Mouse (Mus musculus): Measurements from ENCODE around the gene Alg12.
A peak's percentile ranks its signal among the peaks of the same experiment; 100 is the strongest.

Alg12 gene

GRCm38 (mm10) chr15:88854969-88855830 lies 36.1 kb upstream of the Alg12 start:
- DNase-seq (ENCODE audit: inconsistent age in 2 of 2, low spot score in 1 of 2): peak in 1 of 2 experiments; percentile 58

GRCm38 (mm10) chr15:88854119-88854968 lies 35.2 kb upstream of the Alg12 start:
- peak in 1 of 2 experiments; percentile 73 for DNase-seq (ENCODE audit: inconsistent age in 2 of 2, low spot score in 1 of 2)

GRCm38 (mm10) chr15:88853106-88853505 lies 34.0 kb upstream of the Alg12 start:
- no peak for DNase-seq (ENCODE audit: inconsistent age in 2 of 2, low spot score in 1 of 2)

GRCm38 (mm10) chr15:88851507-88852149 lies 32.5 kb upstream of the Alg12 start:
- DNase-seq (ENCODE audit: inconsistent age in 2 of 2, low spot score in 1 of 2): no peak

- peak in 1 of 2 experiments; percentile 49 for DNase-seq (ENCODE audit: inconsistent age in 2 of 2, low spot score in 1 of 2)
These were observed 32.0 kb upstream of the Alg12 start for GRCm38 (mm10) chr15:88851076-88851475.

GRCm38 (mm10) chr15:88850146-88850826 lies 31.2 kb upstream of the Alg12 start:
- DNase-seq (ENCODE audit: inconsistent age in 2 of 2, low spot score in 1 of 2): peak; percentile 94 to 95

- DNase-seq (ENCODE audit: inconsistent age in 2 of 2, low spot score in 1 of 2): no peak
These were observed 30.5 kb upstream of the Alg12 start for GRCm38 (mm10) chr15:88849621-88850020.

GRCm38 (mm10) chr15:88848661-88849060 lies 29.5 kb upstream of the Alg12 start:
- DNase-seq (ENCODE audit: inconsistent age in 2 of 2, low spot score in 1 of 2): no peak

- no peak for DNase-seq (ENCODE audit: inconsistent age in 2 of 2, low spot score in 1 of 2)
These were observed 25.8 kb upstream of the Alg12 start for GRCm38 (mm10) chr15:88844966-88845365.

- no peak for DNase-seq (ENCODE audit: inconsistent age in 2 of 2, low spot score in 1 of 2)
These were observed 24.5 kb upstream of the Alg12 start for GRCm38 (mm10) chr15:88843486-88844097.

- DNase-seq (ENCODE audit: inconsistent age in 2 of 2, low spot score in 1 of 2): no peak
These were observed 23.2 kb upstream of the Alg12 start for GRCm38 (mm10) chr15:88842300-88842673.

- DNase-seq (ENCODE audit: inconsistent age in 2 of 2, low spot score in 1 of 2): no peak
These were observed 22.6 kb upstream of the Alg12 start for GRCm38 (mm10) chr15:88841580-88842299.

- DNase-seq (ENCODE audit: inconsistent age in 2 of 2, low spot score in 1 of 2): no peak
These were observed 22.0 kb upstream of the Alg12 start for GRCm38 (mm10) chr15:88841160-88841559.

GRCm38 (mm10) chr15:88840126-88840525 lies 21.0 kb upstream of the Alg12 start:
- peak; percentile 71 to 78 for DNase-seq (ENCODE audit: inconsistent age in 2 of 2, low spot score in 1 of 2)

- peak; percentile 75 to 81 for DNase-seq (ENCODE audit: inconsistent age in 2 of 2, low spot score in 1 of 2)
These were observed 20.2 kb upstream of the Alg12 start for GRCm38 (mm10) chr15:88839271-88839670.

- peak; percentile 53 to 84 for DNase-seq (ENCODE audit: inconsistent age in 2 of 2, low spot score in 1 of 2)
These were observed 18.9 kb upstream of the Alg12 start for GRCm38 (mm10) chr15:88837977-88838376.

- peak; percentile 88 to 94 for DNase-seq (ENCODE audit: inconsistent age in 2 of 2, low spot score in 1 of 2)
These were observed 18.2 kb upstream of the Alg12 start for GRCm38 (mm10) chr15:88837199-88837932.

- DNase-seq (ENCODE audit: inconsistent age in 2 of 2, low spot score in 1 of 2): peak in 1 of 2 experiments; percentile 56
These were observed 17.5 kb upstream of the Alg12 start for GRCm38 (mm10) chr15:88836571-88836970.

- DNase-seq (ENCODE audit: inconsistent age in 2 of 2, low spot score in 1 of 2): peak in 1 of 2 experiments; percentile 49
These were observed 16.9 kb upstream of the Alg12 start for GRCm38 (mm10) chr15:88836031-88836430.
